Mouse (Mus musculus) lung, adult 2 months (tissue): ENCODE data around the gene Plekha5.

Experiments
- CTCF ChIP-seq: fragments of 200-500 bp; IDR thresholded peaks from 2 replicates; pipeline ENCODE4 v1.5.1; 2011; ENCODE audit warnings: mild to moderate bottlenecking, low read length, control low read depth; ENCODE audit not compliant: insufficient read depth
- POLR2A ChIP-seq: fragments of 200-500 bp; IDR thresholded peaks from 2 replicates; pipeline ENCODE4 v1.6.1; 2011; ENCODE audit warnings: low read depth, mild to moderate bottlenecking, control low read depth, low read length, borderline replicate concordance; ENCODE audit errors: extremely low read depth

GRCm38 (mm10) chr6:140467851-140468250, 44.0 kb downstream of the Plekha5 start:
- TF ChIP-seq CTCF: no peak
- TF ChIP-seq POLR2A: no peak
